Mouse (Mus musculus): ENCODE data around the gene Cdkl2. TPM values are rescaled to one million over a fixed set of nuclear protein-coding genes. Genes with fewer than 3 reads are reported as not detected.

The Cdkl2 gene
- polyA plus RNA-seq, 1 experiment = 19.0 TPM

DNA sequence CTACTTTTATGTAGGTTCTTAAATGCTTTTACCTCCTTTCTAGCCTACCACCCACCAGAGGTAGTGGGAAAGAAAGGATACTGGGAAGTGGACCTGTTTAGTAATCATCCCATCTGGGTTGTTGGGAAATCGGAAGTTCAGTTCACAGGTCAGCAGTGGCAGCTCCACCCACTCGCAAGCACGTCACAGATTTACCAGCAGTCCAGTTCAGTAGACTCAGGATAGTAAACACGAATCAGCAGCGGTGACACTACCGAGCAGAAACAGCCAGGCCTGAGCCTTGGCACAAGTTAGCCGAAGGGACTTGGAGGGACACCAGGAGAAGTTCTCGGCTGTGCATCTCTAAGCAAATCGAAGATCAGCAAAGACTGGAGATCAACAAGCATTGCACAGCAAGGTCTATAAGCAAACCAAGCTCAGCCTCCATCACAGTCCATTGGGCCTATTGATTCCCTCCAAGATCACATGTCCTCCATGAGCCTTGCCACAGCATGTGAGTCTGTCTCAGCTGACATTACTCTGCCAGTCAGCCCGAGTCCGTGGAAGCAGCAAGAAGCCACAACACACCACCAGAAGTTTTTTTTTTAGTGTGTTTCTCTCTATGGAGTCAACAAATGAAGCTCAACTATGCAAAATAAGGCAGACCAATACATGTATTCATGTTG lies 62.4 kb downstream of the Cdkl2 start:
- no peak overlapping the region for H3K27ac ChIP-seq (ENCODE audit: insufficient read depth, low read length)
- no peak overlapping the region for H3K4me3 ChIP-seq (ENCODE audit: insufficient read depth, low read length)
- TF ChIP-seq CTCF (IDR thresholded peaks at IDR 0.05; ENCODE audit: extremely low read depth, insufficient read depth, low read length) = no peak
- no peak for TF ChIP-seq POLR2A (IDR thresholded peaks at IDR 0.05; ENCODE audit: extremely low read depth, insufficient read depth, low read length)
- H3K4me1 ChIP-seq (ENCODE audit: control insufficient read depth, insufficient read depth, low read length) = no peaks in the 10 kb centered on the region

DNA sequence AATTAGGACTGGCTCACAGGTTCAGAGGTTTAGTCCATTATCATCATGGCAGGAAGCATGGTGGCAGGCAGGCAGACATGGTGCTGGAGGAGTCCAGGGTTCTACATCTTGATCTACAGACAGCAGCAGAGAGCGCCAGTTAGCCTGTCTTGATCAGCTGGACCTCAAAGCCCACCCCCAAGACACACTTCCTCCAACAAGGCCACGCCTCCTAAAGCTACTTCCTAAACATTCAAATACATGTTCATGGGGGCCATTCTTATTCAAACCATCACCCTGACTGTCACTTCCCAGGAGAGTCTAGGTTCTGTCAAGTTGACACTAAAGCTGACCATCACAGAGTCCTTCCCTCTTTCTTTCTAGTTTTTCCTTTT lies 66.3 kb downstream of the Cdkl2 start:
- no peak overlapping the region for H3K27ac ChIP-seq (ENCODE audit: insufficient read depth, low read length)
- no peaks in the 10 kb centered on the region; the same call in 1 of the 2 replicates for H3K4me1 ChIP-seq (ENCODE audit: control insufficient read depth, insufficient read depth, low read length)
- no peak for TF ChIP-seq POLR2A (IDR thresholded peaks at IDR 0.05; ENCODE audit: extremely low read depth, insufficient read depth, low read length)
- no peak for TF ChIP-seq CTCF (IDR thresholded peaks at IDR 0.05; ENCODE audit: extremely low read depth, insufficient read depth, low read length)
- H3K4me3 ChIP-seq (ENCODE audit: insufficient read depth, low read length) = no peak overlapping the region

DNA sequence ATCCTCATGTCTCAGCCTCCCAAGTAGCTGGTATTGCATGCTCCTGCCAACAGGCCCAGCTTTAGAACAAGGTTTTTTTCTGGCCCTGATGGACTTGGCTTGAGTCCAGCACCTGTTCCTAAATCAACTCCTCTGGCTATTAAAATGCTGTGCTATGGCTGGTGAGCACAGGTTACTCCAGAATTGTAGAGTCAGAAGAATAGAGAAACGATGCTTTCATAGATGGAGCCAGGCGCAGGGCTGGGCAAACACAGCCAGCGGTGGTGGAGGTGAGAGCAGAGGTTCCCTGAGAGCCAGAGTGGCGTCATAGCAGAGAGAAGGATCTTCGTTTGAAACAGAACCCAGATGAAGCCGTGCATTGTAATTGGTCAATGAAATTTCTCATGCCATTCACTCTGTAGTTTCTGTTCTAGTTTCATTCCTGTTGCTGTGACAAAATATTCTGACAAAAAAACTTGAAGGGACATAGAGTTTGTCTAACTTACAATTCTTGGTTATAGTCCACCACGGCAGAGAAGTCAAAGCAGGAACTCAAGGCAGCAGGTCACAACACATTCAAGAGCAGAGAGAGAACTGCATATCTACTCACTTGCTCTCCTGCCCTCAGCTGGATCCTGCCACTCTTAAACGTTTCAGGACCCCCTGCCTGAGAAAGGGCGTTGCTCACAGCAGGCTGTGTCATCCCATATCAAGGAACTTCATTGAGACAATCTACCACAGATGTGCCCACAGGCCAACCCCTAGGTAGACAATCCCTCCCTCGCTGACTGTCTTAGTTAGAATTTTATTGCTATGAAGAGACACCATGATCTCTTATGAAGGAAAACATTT lies 66.9 kb downstream of the Cdkl2 start:
- Histone ChIP-seq H3K4me1 (ENCODE audit: control insufficient read depth, insufficient read depth, low read length) (no peaks in the 10 kb centered on the region; the same call in 1 of the 2 replicates), H3K27ac (ENCODE audit: insufficient read depth, low read length) (no peak overlapping the region), H3K4me3 (ENCODE audit: insufficient read depth, low read length) (no peak overlapping the region)
- TF ChIP-seq CTCF (IDR thresholded peaks at IDR 0.05; ENCODE audit: extremely low read depth, insufficient read depth, low read length) (no peak), POLR2A (IDR thresholded peaks at IDR 0.05; ENCODE audit: extremely low read depth, insufficient read depth, low read length) (no peak)

DNA sequence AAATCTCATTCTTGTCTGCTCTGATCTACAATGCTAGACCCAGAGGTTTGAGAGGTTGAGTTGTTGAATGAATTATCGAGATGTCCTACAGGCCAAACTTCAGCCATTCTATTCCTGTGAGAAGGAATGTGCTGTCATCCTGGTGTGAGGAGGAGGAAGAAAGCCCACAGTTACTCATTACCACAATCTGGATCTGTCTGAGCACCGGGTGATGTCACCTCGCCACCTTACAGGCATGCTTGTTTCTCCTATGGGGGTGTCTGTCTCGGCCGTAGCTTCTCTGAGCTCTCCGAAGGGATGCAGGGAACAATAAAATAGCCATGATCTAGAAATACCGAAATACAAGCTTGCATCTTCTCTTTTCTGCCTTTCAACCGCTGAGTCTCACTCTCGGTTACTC lies 67.9 kb downstream of the Cdkl2 start:
- Histone ChIP-seq H3K27ac (ENCODE audit: insufficient read depth, low read length) (no peak overlapping the region), H3K4me3 (ENCODE audit: insufficient read depth, low read length) (no peak overlapping the region), H3K4me1 (ENCODE audit: control insufficient read depth, insufficient read depth, low read length) (no peaks in the 10 kb centered on the region; the same call in 1 of the 2 replicates)
- TF ChIP-seq POLR2A (IDR thresholded peaks at IDR 0.05; ENCODE audit: extremely low read depth, insufficient read depth, low read length) (no peak), CTCF (IDR thresholded peaks at IDR 0.05; ENCODE audit: extremely low read depth, insufficient read depth, low read length) (no peak)

DNA sequence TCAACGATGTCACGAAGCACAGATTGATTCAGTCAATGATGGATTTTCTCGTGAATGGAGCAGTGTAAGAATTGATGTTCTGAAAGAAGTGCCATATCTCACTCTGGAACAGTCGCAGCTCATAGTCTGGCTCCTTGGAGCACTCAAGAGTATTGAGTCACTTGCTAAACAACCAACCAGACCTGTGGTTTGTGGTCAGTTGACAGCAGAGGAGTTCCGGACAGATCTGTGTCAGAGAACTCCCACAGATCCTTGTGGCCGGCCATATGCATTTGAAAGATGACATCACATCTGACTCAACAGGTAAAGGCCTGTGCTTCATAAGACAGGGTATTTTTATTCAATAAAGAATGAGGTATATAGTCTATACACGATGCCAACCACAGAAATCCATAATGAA lies 69.7 kb downstream of the Cdkl2 start:
- H3K4me3 ChIP-seq (ENCODE audit: insufficient read depth, low read length) = no peak overlapping the region
- H3K4me1 ChIP-seq (ENCODE audit: control insufficient read depth, insufficient read depth, low read length) = no peaks in the 10 kb centered on the region; the same call in 1 of the 2 replicates
- no peak for TF ChIP-seq CTCF (IDR thresholded peaks at IDR 0.05; ENCODE audit: extremely low read depth, insufficient read depth, low read length)
- no peak for TF ChIP-seq POLR2A (IDR thresholded peaks at IDR 0.05; ENCODE audit: extremely low read depth, insufficient read depth, low read length)
- no peak overlapping the region for H3K27ac ChIP-seq (ENCODE audit: insufficient read depth, low read length)

DNA sequence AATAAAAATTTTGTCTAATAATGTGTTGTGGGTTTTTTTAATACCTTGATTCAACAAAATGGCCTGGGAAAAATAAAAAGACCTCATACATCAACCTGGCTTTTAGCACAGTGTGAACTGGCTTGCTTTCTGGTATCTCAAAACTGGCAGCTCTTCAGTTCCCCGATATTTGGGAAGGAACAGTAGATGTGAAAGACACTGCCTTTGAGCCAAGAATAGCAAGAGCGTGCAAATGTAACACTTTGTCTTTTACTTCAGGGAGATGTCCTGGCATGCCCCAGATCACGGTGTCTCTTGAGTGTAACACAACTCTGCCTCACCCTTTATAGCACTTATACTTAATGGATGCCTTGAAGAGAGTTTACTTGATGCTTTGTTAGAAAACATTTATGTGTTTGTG lies 71.6 kb downstream of the Cdkl2 start:
- no peak overlapping the region for H3K4me3 ChIP-seq (ENCODE audit: insufficient read depth, low read length)
- no peaks in the 10 kb centered on the region; the same call in 1 of the 2 replicates for H3K4me1 ChIP-seq (ENCODE audit: control insufficient read depth, insufficient read depth, low read length)
- H3K27ac ChIP-seq (ENCODE audit: insufficient read depth, low read length) = no peak overlapping the region
- no peak for TF ChIP-seq CTCF (IDR thresholded peaks at IDR 0.05; ENCODE audit: extremely low read depth, insufficient read depth, low read length)
- TF ChIP-seq POLR2A (IDR thresholded peaks at IDR 0.05; ENCODE audit: extremely low read depth, insufficient read depth, low read length) = no peak

DNA sequence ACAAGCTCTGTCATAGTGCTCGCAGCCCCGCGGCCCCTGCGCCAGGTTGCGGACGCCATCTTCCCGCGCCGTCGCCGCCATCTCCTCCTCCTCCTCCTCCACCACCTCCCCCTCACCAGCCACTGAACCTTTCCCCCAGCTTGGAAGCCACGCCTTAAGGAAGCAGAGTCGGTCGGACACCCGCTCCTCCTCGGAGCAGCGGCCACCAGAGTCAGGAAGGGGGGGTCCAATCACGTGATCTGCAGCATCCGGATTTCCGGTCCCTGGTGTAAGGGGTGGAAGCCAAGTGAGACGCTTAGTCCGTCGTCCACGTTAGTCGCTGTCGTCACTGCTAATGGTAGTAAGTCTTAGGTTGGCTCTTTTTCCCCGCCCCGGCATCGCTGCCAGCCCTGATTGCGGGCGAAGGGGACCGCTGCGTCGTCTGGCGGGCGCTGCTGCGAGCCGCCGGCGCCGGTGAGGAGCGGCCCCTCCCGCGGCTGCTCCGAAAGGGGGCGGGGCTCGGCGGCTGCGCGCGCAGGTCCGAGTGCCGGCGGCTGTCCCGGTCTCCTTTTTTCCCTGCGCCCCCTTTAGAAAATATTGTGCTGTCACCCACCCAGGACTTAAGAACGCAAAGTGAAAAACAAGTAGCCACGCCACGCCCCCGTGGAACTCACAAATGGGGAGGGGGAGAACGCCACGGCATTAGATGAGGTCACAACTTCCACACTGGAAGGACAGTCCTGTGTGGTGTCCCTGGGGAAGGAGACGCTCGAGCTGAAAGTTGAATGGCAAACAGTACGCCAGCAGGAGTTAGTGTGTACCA lies 80.8 kb downstream of the Cdkl2 start, which contains the start of gene Rchy1:
Gene Rchy1 (minus strand): TSS at position 430 of the 802 bp plus-strand sequence.
- peaks cover 3% of the 10 kb centered on the region; the same call in 1 of the 2 replicates for H3K4me1 ChIP-seq (ENCODE audit: control insufficient read depth, insufficient read depth, low read length)
- no peak for TF ChIP-seq CTCF (IDR thresholded peaks at IDR 0.05; ENCODE audit: extremely low read depth, insufficient read depth, low read length)
- TF ChIP-seq POLR2A (IDR thresholded peaks at IDR 0.05; ENCODE audit: extremely low read depth, insufficient read depth, low read length) = peak; percentile 79
- H3K27ac ChIP-seq (ENCODE audit: insufficient read depth, low read length) = peak within 1 kb of the TSS; percentile 85
- H3K4me3 ChIP-seq (ENCODE audit: insufficient read depth, low read length) = peak within 1 kb of the TSS; percentile 99

DNA sequence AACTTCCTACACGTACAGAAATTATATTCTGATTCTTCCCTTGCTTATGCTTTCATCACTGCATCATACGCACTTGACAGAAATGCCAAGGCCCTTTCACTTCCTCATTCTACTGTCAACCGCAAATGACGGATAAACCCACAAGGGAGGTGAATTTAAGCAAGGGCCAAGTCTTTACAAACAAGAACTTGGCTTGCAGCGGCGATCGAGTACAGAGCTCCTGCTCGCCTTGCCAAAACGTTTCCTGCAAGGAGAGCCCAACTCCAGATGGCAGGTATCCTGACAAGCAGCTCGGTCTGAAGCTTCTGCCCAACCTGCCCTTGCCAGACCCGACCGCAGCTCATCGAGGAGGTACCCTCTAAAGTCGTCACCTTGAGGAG lies 81.4 kb downstream of the Cdkl2 start:
- TF ChIP-seq CTCF (IDR thresholded peaks at IDR 0.05; ENCODE audit: extremely low read depth, insufficient read depth, low read length) = no peak
- TF ChIP-seq POLR2A (IDR thresholded peaks at IDR 0.05; ENCODE audit: extremely low read depth, insufficient read depth, low read length) = no peak
- H3K4me1 ChIP-seq (ENCODE audit: control insufficient read depth, insufficient read depth, low read length) = peaks cover 3% of the 10 kb centered on the region; the same call in 1 of the 2 replicates
- peak overlapping the region; percentile 85 for H3K27ac ChIP-seq (ENCODE audit: insufficient read depth, low read length)
- peak overlapping the region; percentile 99 for H3K4me3 ChIP-seq (ENCODE audit: insufficient read depth, low read length)

DNA sequence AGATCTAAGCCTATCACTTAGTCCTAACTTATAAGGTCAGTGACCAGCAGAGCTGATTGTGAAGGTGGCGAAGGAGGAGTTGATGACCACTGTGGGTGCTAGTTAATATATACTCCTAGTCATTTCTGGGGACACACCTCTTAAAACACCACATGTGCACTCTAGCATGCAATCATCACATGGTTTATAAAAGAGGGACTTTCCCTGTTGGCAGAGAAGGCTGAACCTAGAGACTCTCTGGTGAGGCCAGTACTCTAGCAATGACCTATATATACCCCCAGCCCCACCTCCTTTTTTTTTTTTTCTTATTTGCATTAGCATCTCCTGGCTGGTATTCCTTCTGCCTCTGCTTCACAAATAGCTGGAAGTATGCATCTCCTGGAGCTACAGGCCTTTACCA lies 82.3 kb downstream of the Cdkl2 start:
- peak overlapping the region; percentile 31 for H3K4me3 ChIP-seq (ENCODE audit: insufficient read depth, low read length)
- H3K4me1 ChIP-seq (ENCODE audit: control insufficient read depth, insufficient read depth, low read length) = peaks cover 3% of the 10 kb centered on the region; the same call in 1 of the 2 replicates
- peak overlapping the region; percentile 35; the same call in 1 of the 2 replicates for H3K27ac ChIP-seq (ENCODE audit: insufficient read depth, low read length)
- TF ChIP-seq CTCF (IDR thresholded peaks at IDR 0.05; ENCODE audit: extremely low read depth, insufficient read depth, low read length) (no peak), POLR2A (IDR thresholded peaks at IDR 0.05; ENCODE audit: extremely low read depth, insufficient read depth, low read length) (no peak)
